In the genomic region with DNA sequence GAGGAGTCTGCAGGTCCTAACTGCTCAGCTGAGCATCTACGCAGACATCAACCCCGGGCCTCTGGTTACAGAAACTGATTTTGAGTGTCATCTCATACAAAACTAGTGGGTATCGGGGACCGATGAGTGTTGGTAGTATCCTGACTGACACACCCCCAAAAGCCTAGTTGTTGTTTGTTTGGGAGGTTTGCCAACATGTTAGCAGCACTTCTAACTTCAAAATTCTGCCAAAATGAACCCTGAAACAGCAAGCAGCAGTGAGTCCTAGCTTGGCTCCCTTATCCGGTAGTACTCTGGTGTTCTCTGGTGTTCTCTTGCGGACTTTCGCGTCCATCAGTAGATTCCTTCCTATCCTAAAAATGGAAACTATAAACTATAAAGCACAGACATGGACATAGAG, we compare ENCODE assay signal across 10 mouse cellular contexts. TPM values are rescaled to one million over a fixed set of nuclear protein-coding genes. Genes with fewer than 3 reads are reported as not detected.
DNase-seq lines count a peak whose midpoint lies in the region; ATAC-seq lines count a peak whose summit lies in the region.
"Had no signal": no experiment of that assay in that cellular context is flagged by ENCODE, and none has a peak within 500 bp of the region (broad histone marks: within the 10 kb centered on the region; RNA-seq: fewer than 3 reads in every experiment).

No protein-coding gene starts in this region.

- H3K27me3 ChIP-seq in heart, embryonic 16.5 days (ENCODE audit: control insufficient read depth, insufficient read depth, low read length): no peaks in the 10 kb centered on the region; the same call in 1 of the 2 replicates
- H3K27me3 ChIP-seq in lung, embryonic 15.5 days: peaks cover 37% of the 10 kb centered on the region
- H3K27me3 ChIP-seq in embryonic facial prominence, embryonic 14.5 days (replicated peaks; ENCODE audit: control insufficient read depth, insufficient read depth, low read length): peaks cover 32% of the 10 kb centered on the region
- H3K27me3 ChIP-seq in stomach, embryonic 14.5 days (ENCODE audit: control insufficient read depth, insufficient read depth, low read length): peaks cover 14% of the 10 kb centered on the region

- peak overlapping the region; percentile 86 for H3K4me2 ChIP-seq in heart, embryonic 16.5 days (ENCODE audit: low read depth, low read length)
- H3K4me2 ChIP-seq in lung, embryonic 15.5 days: peak overlapping the region; percentile 74
- peak overlapping the region; percentile 82 for H3K4me2 ChIP-seq in embryonic facial prominence, embryonic 14.5 days (ENCODE audit: low read depth, low read length)
- no peak overlapping the region; the same call in 1 of the 2 replicates for H3K4me2 ChIP-seq in stomach, embryonic 14.5 days (replicated peaks; ENCODE audit: low read depth, low read length)

- peaks cover 30% of the 10 kb centered on the region for H3K4me1 ChIP-seq in heart, embryonic 16.5 days (ENCODE audit: control insufficient read depth, insufficient read depth, low read length)
- H3K4me1 ChIP-seq in lung, embryonic 15.5 days: peaks cover 19% of the 10 kb centered on the region
- peaks cover 17% of the 10 kb centered on the region for H3K4me1 ChIP-seq in embryonic facial prominence, embryonic 14.5 days (ENCODE audit: control insufficient read depth, insufficient read depth, low read length)
- peaks cover 11% of the 10 kb centered on the region; the same call in 1 of the 2 replicates for H3K4me1 ChIP-seq in stomach, embryonic 14.5 days (ENCODE audit: control insufficient read depth, insufficient read depth, low read length)

- 40% methylated on average over 8 of the region's 8 CpGs for WGBS in heart, embryonic 16.5 days
- WGBS in lung, embryonic 15.5 days: 50% methylated on average over 8 of the region's 8 CpGs
- 64% methylated on average over 8 of the region's 8 CpGs for WGBS in embryonic facial prominence, embryonic 14.5 days
- WGBS in stomach, embryonic 14.5 days: 74% methylated on average over 8 of the region's 8 CpGs

- H3K36me3 ChIP-seq in heart, embryonic 16.5 days (ENCODE audit: control insufficient read depth, insufficient read depth): no peaks in the 10 kb centered on the region
- H3K36me3 ChIP-seq in lung, embryonic 15.5 days: no peaks in the 10 kb centered on the region
- no peaks in the 10 kb centered on the region for H3K36me3 ChIP-seq in embryonic facial prominence, embryonic 14.5 days (ENCODE audit: control insufficient read depth, insufficient read depth, low read length)
- no peaks in the 10 kb centered on the region for H3K36me3 ChIP-seq in stomach, embryonic 14.5 days (ENCODE audit: control insufficient read depth, insufficient read depth, low read length)

- H3K9ac ChIP-seq in heart, embryonic 16.5 days (ENCODE audit: low read length): peak overlapping the region; percentile 86
- no peak overlapping the region for H3K9ac ChIP-seq in lung, embryonic 15.5 days
- no peak overlapping the region for H3K9ac ChIP-seq in embryonic facial prominence, embryonic 14.5 days (ENCODE audit: low read depth, low read length)
- no peak overlapping the region for H3K9ac ChIP-seq in stomach, embryonic 14.5 days (replicated peaks; ENCODE audit: low read depth, low read length)

- DNase-seq in heart, adult 9 months (ENCODE audit: low spot score in 2 of 2): no peak
- no peak for DNase-seq in lung, adult 18-20 months
- DNase-seq in embryonic facial prominence, embryonic 14.5 days (ENCODE audit: low spot score): no peak
- DNase-seq in adrenal gland, postnatal 36 days: no peak
- DNase-seq: cerebellum, adult 8-10 months had no signal

- no peaks in the 10 kb centered on the region for H3K9me3 ChIP-seq in heart, embryonic 16.5 days (replicated peaks; ENCODE audit: control insufficient read depth, low read length)
- H3K9me3 ChIP-seq in lung, embryonic 15.5 days: no peaks in the 10 kb centered on the region
- no peaks in the 10 kb centered on the region for H3K9me3 ChIP-seq in embryonic facial prominence, embryonic 14.5 days (ENCODE audit: control insufficient read depth, low read length)
- no peaks in the 10 kb centered on the region for H3K9me3 ChIP-seq in stomach, embryonic 14.5 days (ENCODE audit: control insufficient read depth, low read depth, low read length)

- peak overlapping the region; percentile 88 for H3K27ac ChIP-seq in heart, embryonic 16.5 days (ENCODE audit: low read length)
- H3K27ac ChIP-seq in lung, embryonic 15.5 days: no peak overlapping the region
- H3K27ac ChIP-seq in embryonic facial prominence, embryonic 14.5 days (replicated peaks; ENCODE audit: low read depth, low read length): no peak overlapping the region
- H3K27ac ChIP-seq in stomach, embryonic 14.5 days (ENCODE audit: low read length): no peak overlapping the region
- H3K27ac ChIP-seq: macrophage had no signal

- no peak for ATAC-seq in heart, embryonic 16.5 days (replicated peaks; ENCODE audit: extremely low read depth, insufficient read depth, low FRiP score)
- ATAC-seq in lung, embryonic 15.5 days (ENCODE audit: borderline replicate concordance, extremely low read depth, low FRiP score, low TSS enrichment): no peak
- ATAC-seq in embryonic facial prominence, embryonic 14.5 days (ENCODE audit: low read depth): no peak
- ATAC-seq in stomach, embryonic 14.5 days (ENCODE audit: insufficient number of reproducible peaks, insufficient read depth, low FRiP score, low read depth): no peak

- H3K4me3 ChIP-seq in heart, embryonic 16.5 days (ENCODE audit: low read length): peak overlapping the region; percentile 72
- H3K4me3 ChIP-seq in lung, embryonic 15.5 days: no peak overlapping the region
- peak overlapping the region; percentile 45; the same call in 1 of the 2 replicates for H3K4me3 ChIP-seq in embryonic facial prominence, embryonic 14.5 days (ENCODE audit: low read depth, low read length)
- H3K4me3 ChIP-seq in stomach, embryonic 14.5 days (ENCODE audit: low read depth, low read length): peak overlapping the region; percentile 34; the same call in 1 of the 2 replicates

RNA-seq across cellular contexts. Expression of a gene that starts 1.5 kb away (rescaled TPM):
- 46.0 and 53.0 TPM in 2 replicates for polyA plus RNA-seq in heart, embryonic 16.5 days (2015; fragmentation: Nextera tagmentation; extraction: Ambion mirVana)
- polyA plus RNA-seq in lung, embryonic 15.5 days (2015; fragmentation: Nextera tagmentation; extraction: Ambion mirVana): 1.4 and 1.8 TPM in 2 replicates
- 4.5 and 5.3 TPM in 2 replicates for polyA plus RNA-seq in embryonic facial prominence, embryonic 14.5 days (2014; fragmentation: Nextera tagmentation; extraction: Ambion mirVana)
- polyA plus RNA-seq in stomach, embryonic 14.5 days (2014; fragmentation: Nextera tagmentation; extraction: Ambion mirVana): 1.4 and 2.3 TPM in 2 replicates
- total RNA-seq in adrenal gland, postnatal 36 days (2021): under 1 TPM in 1 of 2 experiments, not detected in 1; 0.13 TPM
- polyA plus RNA-seq: macrophage; small intestine, adult 2 months had no signal

RNA-seq across cellular contexts. Expression of a gene that starts 56.7 kb away (rescaled TPM):
- 7.3 and 8.3 TPM in 2 replicates for polyA plus RNA-seq in heart, embryonic 16.5 days (2015; fragmentation: Nextera tagmentation; extraction: Ambion mirVana)
- 15.1 and 16.7 TPM in 2 replicates for polyA plus RNA-seq in lung, embryonic 15.5 days (2015; fragmentation: Nextera tagmentation; extraction: Ambion mirVana)
- polyA plus RNA-seq in embryonic facial prominence, embryonic 14.5 days (2014; fragmentation: Nextera tagmentation; extraction: Ambion mirVana): 20.9 and 26.2 TPM in 2 replicates
- polyA plus RNA-seq in stomach, embryonic 14.5 days (2014; fragmentation: Nextera tagmentation; extraction: Ambion mirVana): 22.5 and 24.2 TPM in 2 replicates
- total RNA-seq in adrenal gland, postnatal 36 days (2021): 10 to 100 TPM; 11.9 to 16.7 TPM
